Mouse (Mus musculus): ENCODE data around the gene Ppox.
A peak's percentile ranks its signal among the peaks of the same experiment; 100 is the strongest.

Ppox gene

GRCm38 (mm10) chr1:171285096-171285892 is 4.3 kb upstream of the Ppox start:
- DNase-seq (ENCODE audit: low read depth, low spot score): no peak

- DNase-seq (ENCODE audit: low read depth, low spot score): no peak
Measured at GRCm38 (mm10) chr1:171284491-171284890, 3.5 kb upstream of the Ppox start.

- DNase-seq (ENCODE audit: low read depth, low spot score): no peak
Measured at GRCm38 (mm10) chr1:171283188-171284160, 2.5 kb upstream of the Ppox start.

GRCm38 (mm10) chr1:171282086-171282805 is 1.3 kb upstream of the Ppox start:
- DNase-seq (ENCODE audit: low read depth, low spot score): no peak

GRCm38 (mm10) chr1:171281528-171281923 is 540 bp upstream of the Ppox start:
- peak; percentile 57 for DNase-seq (ENCODE audit: low read depth, low spot score)

GRCm38 (mm10) chr1:171280250-171280915 is 603 bp downstream of the Ppox start:
- no peak for DNase-seq (ENCODE audit: low read depth, low spot score)

GRCm38 (mm10) chr1:171279721-171280120 is 1.3 kb downstream of the Ppox start:
- no peak for DNase-seq (ENCODE audit: low read depth, low spot score)

- no peak for DNase-seq (ENCODE audit: low read depth, low spot score)
Measured at GRCm38 (mm10) chr1:171279012-171279705, 1.8 kb downstream of the Ppox start.

GRCm38 (mm10) chr1:171278436-171278835 is 2.5 kb downstream of the Ppox start:
- DNase-seq (ENCODE audit: low read depth, low spot score): no peak

- DNase-seq (ENCODE audit: low read depth, low spot score): no peak
Measured at GRCm38 (mm10) chr1:171277736-171278135, 3.2 kb downstream of the Ppox start.

- no peak for DNase-seq (ENCODE audit: low read depth, low spot score)
Measured at GRCm38 (mm10) chr1:171276110-171276748, 4.8 kb downstream of the Ppox start.

- DNase-seq (ENCODE audit: low read depth, low spot score): no peak
Measured at GRCm38 (mm10) chr1:171275144-171275734, 5.7 kb downstream of the Ppox start.

- no peak for DNase-seq (ENCODE audit: low read depth, low spot score)
Measured at GRCm38 (mm10) chr1:171274171-171274570, 6.8 kb downstream of the Ppox start.

- no peak for DNase-seq (ENCODE audit: low read depth, low spot score)
Measured at GRCm38 (mm10) chr1:171272086-171272485, 8.9 kb downstream of the Ppox start.

GRCm38 (mm10) chr1:171271622-171272021 is 9.4 kb downstream of the Ppox start:
- DNase-seq (ENCODE audit: low read depth, low spot score): no peak

GRCm38 (mm10) chr1:171271196-171271595 is 9.8 kb downstream of the Ppox start:
- no peak for DNase-seq (ENCODE audit: low read depth, low spot score)

- DNase-seq (ENCODE audit: low read depth, low spot score): no peak
Measured at GRCm38 (mm10) chr1:171270573-171270900, 10.4 kb downstream of the Ppox start.

GRCm38 (mm10) chr1:171269848-171270572 is 11.0 kb downstream of the Ppox start, which contains the start of gene B4galt3:
Gene B4galt3, plus strand, starts transcription at chr1:171270328.
- peak; percentile 83 for DNase-seq (ENCODE audit: low read depth, low spot score)

- DNase-seq (ENCODE audit: low read depth, low spot score): no peak
Measured at GRCm38 (mm10) chr1:171268341-171268740, 12.6 kb downstream of the Ppox start.

All from embryo, embryonic 11.5 days (tissue).